Mouse (Mus musculus) C2C12 (cell line): ENCODE data around the gene Impdh2. TPM values are rescaled to one million over a fixed set of nuclear protein-coding genes. Genes with fewer than 3 reads are reported as not detected.

Experiments
- H3K27me3 ChIP-seq: one replicate; pipeline ENCODE4 v1.6.1; 2011; ENCODE audit not compliant: control insufficient read depth, insufficient read depth, insufficient read length
- H3K36me3 ChIP-seq: one replicate; pipeline ENCODE4 v1.6.1; 2011; ENCODE audit not compliant: control insufficient read depth, insufficient read depth
- H3K4me3 ChIP-seq: one replicate; pipeline ENCODE4 v1.5.1; 2011; ENCODE audit warnings: mild to moderate bottlenecking, control low read depth; ENCODE audit not compliant: poor library complexity, insufficient read depth, severe bottlenecking
- H3K79me2 ChIP-seq: one replicate; pipeline ENCODE4 v1.6.1; 2011; ENCODE audit not compliant: control insufficient read depth, insufficient read depth
- H3K79me3 ChIP-seq: one replicate; pipeline ENCODE4 v1.6.1; 2011; ENCODE audit warnings: low read depth, control low read depth
- H3ac ChIP-seq: one replicate; pipeline ENCODE3; 2011; ENCODE audit warnings: low read depth; ENCODE audit not compliant: control insufficient read depth, insufficient read length
- CEBPB ChIP-seq: IDR thresholded peaks from one replicate; pipeline ENCODE4 v1.6.1; 2011; ENCODE audit warnings: low read depth, mild to moderate bottlenecking, control low read depth, moderate library complexity
- CTCF ChIP-seq: IDR thresholded peaks from one replicate; pipeline ENCODE4 v1.5.1; 2011; ENCODE audit not compliant: control insufficient read depth, insufficient read depth, insufficient read length
- FOSL1 ChIP-seq: IDR thresholded peaks from one replicate; pipeline ENCODE4 v1.8.0; 2011; ENCODE audit warnings: mild to moderate bottlenecking, low read length; ENCODE audit not compliant: poor library complexity, insufficient read depth, severe bottlenecking
- MAX ChIP-seq: IDR thresholded peaks from one replicate; pipeline ENCODE4 v1.6.1; 2011; ENCODE audit warnings: mild to moderate bottlenecking, control low read depth
- MYOD1 ChIP-seq: IDR thresholded peaks from one replicate; pipeline ENCODE4 v1.6.1; 2011; ENCODE audit warnings: low read depth; ENCODE audit not compliant: control insufficient read depth, insufficient read length
- MYOG ChIP-seq: IDR thresholded peaks from one replicate; pipeline ENCODE4 v1.6.1; 2011; ENCODE audit not compliant: control insufficient read depth, insufficient read length; ENCODE audit errors: extremely low read depth
- USF1 ChIP-seq: IDR thresholded peaks from one replicate; pipeline ENCODE4 v1.6.1; 2011; ENCODE audit warnings: low read depth, mild to moderate bottlenecking, control low read depth, moderate library complexity
- polyA plus RNA-seq: library from polyadenylated mRNA; unstranded; fragments of >200 nt; fragmentation: generic; extraction: Trizol; gene quantifications from one replicate; pipeline ENCODE4 v1.2.1, GENCODE M21; 2012; ENCODE audit warnings: missing spikeins

Impdh2 gene
- polyA plus RNA-seq, 1 experiment: 332 TPM

DNA sequence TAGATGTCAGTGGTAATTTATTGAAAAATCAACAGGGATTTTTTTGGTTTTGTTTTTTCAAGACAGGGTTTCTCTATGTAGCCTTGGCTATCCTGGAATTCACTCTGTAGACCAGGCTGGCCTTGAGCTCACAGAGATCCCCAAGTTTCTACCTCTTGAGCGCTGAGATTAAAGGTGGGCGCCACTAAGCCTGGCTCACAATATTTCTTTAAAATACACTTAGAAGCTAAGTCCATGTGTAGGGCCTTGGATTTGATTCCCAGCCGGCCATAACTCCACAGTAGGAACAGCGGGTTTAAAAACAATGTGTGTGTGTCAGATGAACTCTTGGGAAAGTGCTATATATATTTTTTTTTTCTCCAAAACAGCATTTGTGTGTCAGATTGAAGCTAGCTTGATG lies 36.7 kb upstream of the Impdh2 start:
- TF ChIP-seq MAX (no peak), MYOD1 (no peak), FOSL1 (no peak)
- H3K36me3 ChIP-seq: peaks cover 53% of the 10 kb centered on the region
- no peak overlapping the region for H3K4me3 ChIP-seq
- H3ac ChIP-seq: no peak overlapping the region
- H3K27me3 ChIP-seq: no peaks in the 10 kb centered on the region
- peaks cover 97% of the 10 kb centered on the region for H3K79me3 ChIP-seq
- H3K79me2 ChIP-seq: peaks cover 100% of the 10 kb centered on the region

- peaks cover 92% of the 10 kb centered on the region for H3K79me2 ChIP-seq
Measured at GRCm38 (mm10) chr9:108525400-108525799, 34.7 kb upstream of the Impdh2 start.

GRCm38 (mm10) chr9:108530954-108531353 lies 29.1 kb upstream of the Impdh2 start:
- no peak overlapping the region for H3K4me3 ChIP-seq
- no peak for TF ChIP-seq CEBPB
- no peak for TF ChIP-seq MYOG
- no peak for TF ChIP-seq USF1
- no peaks in the 10 kb centered on the region for H3K27me3 ChIP-seq
- H3ac ChIP-seq: no peak overlapping the region
- H3K79me2 ChIP-seq: peaks cover 73% of the 10 kb centered on the region
- H3K79me3 ChIP-seq: peaks cover 51% of the 10 kb centered on the region
- H3K36me3 ChIP-seq: peaks cover 73% of the 10 kb centered on the region

More at GRCm38 (mm10) chr9:108525400-108525799, 34.7 kb upstream of the Impdh2 start:
- Histone ChIP-seq H3K36me3 (peaks cover 54% of the 10 kb centered on the region), H3K79me3 (peaks cover 84% of the 10 kb centered on the region), H3K4me3 (no peak overlapping the region), H3K27me3 (no peaks in the 10 kb centered on the region), H3ac (no peak overlapping the region)
- no peak for TF ChIP-seq MYOD1
- no peak for TF ChIP-seq FOSL1
- TF ChIP-seq USF1: no peak
- TF ChIP-seq MYOG: no peak

DNA sequence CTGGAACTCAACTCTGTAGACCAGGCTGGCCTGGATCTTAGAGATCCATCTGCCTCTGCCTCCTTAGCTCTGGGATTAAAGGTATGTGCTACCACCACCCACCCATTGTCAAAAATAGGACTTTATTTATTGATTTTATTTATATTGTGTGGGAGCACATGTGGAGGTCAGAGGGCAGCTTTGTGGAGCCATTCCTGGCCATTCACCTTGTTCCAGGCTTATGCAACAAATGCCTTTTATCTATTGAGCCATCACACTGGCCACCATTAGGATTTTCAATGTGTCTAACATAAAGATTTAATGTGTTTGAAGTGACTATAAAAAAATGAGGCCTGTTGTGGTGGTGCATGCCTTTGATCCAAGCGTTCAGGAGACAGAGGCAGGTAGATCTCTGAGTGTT lies 28.6 kb upstream of the Impdh2 start:
- Histone ChIP-seq H3K79me2 (peaks cover 73% of the 10 kb centered on the region), H3K4me3 (no peak overlapping the region), H3K36me3 (peaks cover 76% of the 10 kb centered on the region), H3ac (no peak overlapping the region), H3K27me3 (no peaks in the 10 kb centered on the region), H3K79me3 (peaks cover 45% of the 10 kb centered on the region)
- TF ChIP-seq CTCF: no peak
- no peak for TF ChIP-seq FOSL1

GRCm38 (mm10) chr9:108540846-108541245 lies 19.2 kb upstream of the Impdh2 start:
- Histone ChIP-seq H3K79me2 (peaks cover 49% of the 10 kb centered on the region), H3K79me3 (peaks cover 21% of the 10 kb centered on the region), H3K36me3 (peaks cover 96% of the 10 kb centered on the region), H3ac (no peak overlapping the region), H3K4me3 (no peak overlapping the region), H3K27me3 (no peaks in the 10 kb centered on the region)
- TF ChIP-seq CTCF (no peak), FOSL1 (no peak), MAX (no peak), MYOD1 (no peak), CEBPB (no peak), MYOG (no peak), USF1 (no peak)

DNA sequence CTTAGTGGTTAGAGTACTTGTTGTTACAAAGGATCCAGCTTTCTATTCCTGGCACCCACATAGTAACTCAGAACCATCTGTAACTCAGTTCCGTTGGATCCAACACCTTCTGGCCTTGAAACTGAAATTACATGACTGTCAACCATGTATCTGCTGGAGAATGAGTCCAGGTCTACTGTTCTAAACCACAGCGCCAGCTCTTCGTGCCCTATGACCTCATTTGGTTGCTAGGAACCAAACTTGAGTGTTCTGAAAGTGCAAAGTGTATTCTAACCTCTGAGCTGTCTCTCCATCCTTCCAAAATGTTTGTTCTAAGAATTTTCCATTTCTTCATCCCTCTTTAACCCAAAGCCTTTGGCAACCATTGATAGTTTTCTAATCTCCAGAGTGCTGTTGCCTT lies 14.1 kb upstream of the Impdh2 start:
- Histone ChIP-seq H3K79me2 (peaks cover 29% of the 10 kb centered on the region), H3ac (no peak overlapping the region), H3K36me3 (peaks cover 94% of the 10 kb centered on the region), H3K79me3 (peaks cover 23% of the 10 kb centered on the region), H3K27me3 (no peaks in the 10 kb centered on the region), H3K4me3 (no peak overlapping the region)
- no peak for TF ChIP-seq MAX
- TF ChIP-seq CEBPB: no peak
- no peak for TF ChIP-seq MYOG
- TF ChIP-seq USF1: no peak
- TF ChIP-seq MYOD1: no peak
- no peak for TF ChIP-seq FOSL1
- no peak for TF ChIP-seq CTCF
